ENCODE assay signal across 9 mouse cellular contexts in genomic region chr15:99653876-99654275, GRCm38 (mm10). TPM values are rescaled to one million over a fixed set of nuclear protein-coding genes. Genes with fewer than 3 reads are reported as not detected.
A peak's percentile ranks its signal among the peaks of the same experiment; 100 is the strongest.
DNase-seq lines count a peak whose midpoint lies in the region; ATAC-seq and TF ChIP-seq lines count a peak whose summit lies in the region.
"Had no signal": no experiment of that assay in that cellular context is flagged by ENCODE, and none has a peak within 500 bp of the region (broad histone marks: within the 10 kb centered on the region; RNA-seq: fewer than 3 reads in every experiment).

No protein-coding gene starts in this region.

- no peak for TF ChIP-seq EP300 in lung, postnatal 0 days (IDR thresholded peaks at IDR 0.05)

- H3K4me3 ChIP-seq in lung, postnatal 0 days (ENCODE audit: low read depth, low read length) = 0 out of 2 replicates have a peak overlapping the region, but pooled peaks have one; percentile 2
- peak overlapping the region; percentile 16 for H3K4me3 ChIP-seq in forebrain, embryonic 15.5 days
- H3K4me3 ChIP-seq in liver, embryonic 12.5 days = peak overlapping the region; percentile 16; the same call in 1 of the 2 replicates
- H3K4me3 ChIP-seq in stomach, embryonic 15.5 days (replicated peaks) = no peak overlapping the region

- H3K4me2 ChIP-seq in lung, postnatal 0 days (replicated peaks; ENCODE audit: low read depth, low read length) = peak overlapping the region; percentile 41
- peak overlapping the region; percentile 33 for H3K4me2 ChIP-seq in forebrain, embryonic 15.5 days (replicated peaks)
- H3K4me2 ChIP-seq in liver, embryonic 12.5 days = peak overlapping the region; percentile 47
- peak overlapping the region; percentile 46 for H3K4me2 ChIP-seq in stomach, embryonic 15.5 days

- peaks cover 22% of the 10 kb centered on the region for H3K4me1 ChIP-seq in lung, postnatal 0 days (ENCODE audit: insufficient read depth, low read depth, low read length)
- H3K4me1 ChIP-seq in forebrain, embryonic 15.5 days = peaks cover 41% of the 10 kb centered on the region
- H3K4me1 ChIP-seq in liver, embryonic 12.5 days = peaks cover 44% of the 10 kb centered on the region
- H3K4me1 ChIP-seq in stomach, embryonic 15.5 days = peaks cover 26% of the 10 kb centered on the region

- H3K9ac ChIP-seq in lung, postnatal 0 days (replicated peaks; ENCODE audit: low read depth) = no peak overlapping the region
- no peak overlapping the region for H3K9ac ChIP-seq in forebrain, embryonic 15.5 days (replicated peaks)
- H3K9ac ChIP-seq in liver, embryonic 12.5 days = no peak overlapping the region
- no peak overlapping the region for H3K9ac ChIP-seq in stomach, embryonic 15.5 days

- no peaks in the 10 kb centered on the region for H3K9me3 ChIP-seq in lung, postnatal 0 days (ENCODE audit: low read length)
- H3K9me3 ChIP-seq in forebrain, embryonic 15.5 days = no peaks in the 10 kb centered on the region
- H3K9me3 ChIP-seq in liver, embryonic 12.5 days (replicated peaks) = no peaks in the 10 kb centered on the region
- no peaks in the 10 kb centered on the region for H3K9me3 ChIP-seq in stomach, embryonic 15.5 days

- H3K27ac ChIP-seq in lung, postnatal 0 days (ENCODE audit: low read length) = no peak overlapping the region
- H3K27ac ChIP-seq in forebrain, embryonic 15.5 days (replicated peaks) = no peak overlapping the region
- H3K27ac ChIP-seq in liver, embryonic 12.5 days = no peak overlapping the region
- no peak overlapping the region for H3K27ac ChIP-seq in stomach, embryonic 15.5 days

- 9% methylated on average over 21 of the region's 21 CpGs for WGBS in lung, postnatal 0 days
- 5% methylated on average over 21 of the region's 21 CpGs for WGBS in forebrain, embryonic 15.5 days
- WGBS in liver, embryonic 12.5 days (ENCODE audit: insufficient replicate concordance) = 9% methylated on average over 21 of the region's 21 CpGs
- WGBS in stomach, embryonic 15.5 days = 12% methylated on average over 21 of the region's 21 CpGs

- no peak for TF ChIP-seq CTCF in lung, postnatal 0 days (IDR thresholded peaks at IDR 0.05)

- no peak for ATAC-seq in lung, postnatal 0 days
- ATAC-seq in forebrain, embryonic 15.5 days (replicated peaks) = no peak
- no peak for ATAC-seq in liver, embryonic 12.5 days
- no peak for ATAC-seq in stomach, embryonic 15.5 days (ENCODE audit: insufficient read depth, low FRiP score, low read depth)

- DNase-seq in lung, postnatal 0 days (ENCODE audit: low spot score) = no peak
- DNase-seq in lung, postnatal 36 days = no peak
- no peak for DNase-seq in thymus, postnatal 25 days
- no peak for DNase-seq in T-cell, adult 2 months (ENCODE audit: low spot score)
- no peak for DNase-seq in left cerebral cortex, adult 8-10 months (ENCODE audit: low spot score in 2 of 2)

- H3K36me3 ChIP-seq in lung, postnatal 0 days (ENCODE audit: insufficient read depth, low read length) = no peaks in the 10 kb centered on the region
- no peaks in the 10 kb centered on the region for H3K36me3 ChIP-seq in forebrain, embryonic 15.5 days
- H3K36me3 ChIP-seq in liver, embryonic 12.5 days = 0 out of 2 replicates have a peak, but pooled peaks cover 6% of the 10 kb centered on the region
- H3K36me3 ChIP-seq in stomach, embryonic 15.5 days = no peaks in the 10 kb centered on the region

- H3K27me3 ChIP-seq in lung, postnatal 0 days (replicated peaks; ENCODE audit: insufficient read depth, low read length) = 0 out of 2 replicates have a peak, but pooled peaks cover 11% of the 10 kb centered on the region
- H3K27me3 ChIP-seq in forebrain, embryonic 15.5 days = peaks cover 31% of the 10 kb centered on the region
- peaks cover 67% of the 10 kb centered on the region for H3K27me3 ChIP-seq in liver, embryonic 12.5 days (replicated peaks)
- H3K27me3 ChIP-seq in stomach, embryonic 15.5 days (replicated peaks) = peaks cover 22% of the 10 kb centered on the region

RNA-seq across cellular contexts. Expression of gene Racgap1, which starts 2.4 kb away (rescaled TPM):
- polyA plus RNA-seq in lung, postnatal 0 days (2015; fragmentation: Nextera tagmentation; extraction: Ambion mirVana) = 7.5 and 10.9 TPM in 2 replicates
- 113 and 118 TPM in 2 replicates for polyA plus RNA-seq in forebrain, embryonic 15.5 days (2015; fragmentation: Nextera tagmentation; extraction: Ambion mirVana)
- 93.4 and 96.3 TPM in 2 replicates for polyA plus RNA-seq in liver, embryonic 12.5 days (2016; fragmentation: Nextera tagmentation; extraction: Ambion mirVana)
- 115 and 124 TPM in 2 replicates for polyA plus RNA-seq in stomach, embryonic 15.5 days (2015; fragmentation: Nextera tagmentation; extraction: Ambion mirVana)
- 10 to 100 TPM in 2 of 4 experiments, 1 to 10 TPM in 2; 9.3 to 11.5 (median 10.2) TPM for total RNA-seq in left cerebral cortex, adult 8-10 months (2022)

RNA-seq across cellular contexts. Expression of gene Asic1, which starts 16.3 kb away (rescaled TPM):
- polyA plus RNA-seq in lung, postnatal 0 days (2015; fragmentation: Nextera tagmentation; extraction: Ambion mirVana) = 1.3 TPM in 2 replicates
- polyA plus RNA-seq in forebrain, embryonic 15.5 days (2015; fragmentation: Nextera tagmentation; extraction: Ambion mirVana) = 26.0 and 30.4 TPM in 2 replicates
- polyA plus RNA-seq in liver, embryonic 12.5 days (2016; fragmentation: Nextera tagmentation; extraction: Ambion mirVana) = 1.8 and 2.0 TPM in 2 replicates
- 1.6 and 2.3 TPM in 2 replicates for polyA plus RNA-seq in stomach, embryonic 15.5 days (2015; fragmentation: Nextera tagmentation; extraction: Ambion mirVana)
- total RNA-seq in left cerebral cortex, adult 8-10 months (2022) = 10 to 100 TPM; 68.4 to 78.4 (median 74.8) TPM

RNA-seq across cellular contexts. Expression of gene Smarcd1, which starts 48.1 kb away (rescaled TPM):
- polyA plus RNA-seq in lung, postnatal 0 days (2015; fragmentation: Nextera tagmentation; extraction: Ambion mirVana) = 19.7 and 20.4 TPM in 2 replicates
- 121 and 124 TPM in 2 replicates for polyA plus RNA-seq in forebrain, embryonic 15.5 days (2015; fragmentation: Nextera tagmentation; extraction: Ambion mirVana)
- 12.2 and 12.6 TPM in 2 replicates for polyA plus RNA-seq in liver, embryonic 12.5 days (2016; fragmentation: Nextera tagmentation; extraction: Ambion mirVana)
- polyA plus RNA-seq in stomach, embryonic 15.5 days (2015; fragmentation: Nextera tagmentation; extraction: Ambion mirVana) = 24.1 and 27.0 TPM in 2 replicates
- total RNA-seq in left cerebral cortex, adult 8-10 months (2022) = 100 to 1,000 TPM; 152 to 159 (median 156) TPM

RNA-seq across cellular contexts. Expression of gene Gm17349, which starts 51.4 kb away (rescaled TPM):
- polyA plus RNA-seq in lung, postnatal 0 days (2015; fragmentation: Nextera tagmentation; extraction: Ambion mirVana) = 3.2 TPM in 1 of 2 replicates, not detected in the other
- polyA plus RNA-seq in forebrain, embryonic 15.5 days (2015; fragmentation: Nextera tagmentation; extraction: Ambion mirVana) = not detected in 2 replicates
- not detected in 2 replicates for polyA plus RNA-seq in liver, embryonic 12.5 days (2016; fragmentation: Nextera tagmentation; extraction: Ambion mirVana)
- not detected in 2 replicates for polyA plus RNA-seq in stomach, embryonic 15.5 days (2015; fragmentation: Nextera tagmentation; extraction: Ambion mirVana)
- 1 to 10 TPM; 3.4 to 9.2 (median 4.9) TPM for total RNA-seq in left cerebral cortex, adult 8-10 months (2022)
- polyA plus RNA-seq: large intestine, adult 2 months had no signal

RNA-seq across cellular contexts. Expression of gene Aqp6, which starts 52.7 kb away (rescaled TPM):
- polyA plus RNA-seq in lung, postnatal 0 days (2015; fragmentation: Nextera tagmentation; extraction: Ambion mirVana) = not detected in 2 replicates
- not detected in 2 replicates for polyA plus RNA-seq in forebrain, embryonic 15.5 days (2015; fragmentation: Nextera tagmentation; extraction: Ambion mirVana)
- polyA plus RNA-seq in liver, embryonic 12.5 days (2016; fragmentation: Nextera tagmentation; extraction: Ambion mirVana) = not detected in 2 replicates
- not detected in 2 replicates for polyA plus RNA-seq in stomach, embryonic 15.5 days (2015; fragmentation: Nextera tagmentation; extraction: Ambion mirVana)
- 1 to 10 TPM in 2 of 4 experiments, under 1 TPM in 2; 0.42 to 1.1 (median 0.77) TPM for total RNA-seq in left cerebral cortex, adult 8-10 months (2022)
- polyA plus RNA-seq: large intestine, adult 2 months had no signal
